Mouse (Mus musculus) cerebellum, adult 2 months (tissue): ENCODE measurements around the gene Arpp19.

Experiments used
- CTCF ChIP-seq: fragments of 200-500 bp; IDR thresholded peaks from 2 replicates; pipeline ENCODE4 v1.5.1; 2011; ENCODE audit warnings: low read depth, mild to moderate bottlenecking, control low read depth, low read length, moderate library complexity, borderline replicate concordance; ENCODE audit not compliant: insufficient read depth
- POLR2A ChIP-seq: fragments of 200-500 bp; IDR thresholded peaks from 2 replicates; pipeline ENCODE4 v1.6.1; 2011; ENCODE audit warnings: low read length, control low read depth, borderline replicate concordance; ENCODE audit not compliant: insufficient read depth

DNA sequence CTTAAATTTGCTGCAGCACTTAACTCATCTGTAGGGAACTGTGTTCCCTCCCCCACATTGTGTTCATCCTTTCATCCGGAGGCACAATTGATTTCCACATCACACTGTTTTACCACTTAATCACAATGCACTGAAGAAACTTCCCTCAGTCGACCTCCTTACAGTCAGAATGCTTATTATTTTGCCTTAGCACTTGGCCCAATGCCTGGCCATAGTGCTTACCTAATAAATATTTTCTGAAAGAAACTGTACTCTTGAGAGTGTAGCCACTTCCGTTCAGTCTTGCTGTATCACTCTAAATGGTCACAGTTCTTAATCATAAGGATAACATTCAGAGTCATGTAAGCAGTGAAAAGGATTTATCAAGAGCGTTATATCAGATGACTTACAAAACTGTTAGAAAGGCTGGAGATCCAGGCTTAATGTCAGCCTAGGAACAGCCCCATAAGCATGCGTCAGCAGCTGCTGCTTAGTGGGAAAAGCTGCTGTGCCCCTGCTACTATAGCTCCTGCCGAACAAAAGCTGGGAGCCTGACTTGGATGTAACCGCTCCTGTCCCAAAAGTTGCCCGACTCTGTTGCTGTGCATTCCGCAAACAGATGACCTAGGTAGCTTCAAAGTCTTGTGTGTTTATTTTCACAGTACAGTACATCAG, 27.4 kb downstream of the Arpp19 start:
- TF ChIP-seq CTCF, result no peak
- TF ChIP-seq POLR2A, result no peak
